Comparison of ENCODE assay signal across 21 mouse cellular contexts in genomic region chr5:48679733-48680595, GRCm38 (mm10).
A peak's percentile ranks its signal among the peaks of the same experiment; 100 is the strongest.
DNase-seq lines count a peak whose midpoint lies in the region; ATAC-seq and TF ChIP-seq lines count a peak whose summit lies in the region.
"Had no signal": no experiment of that assay in that cellular context is flagged by ENCODE, and none has a peak within 500 bp of the region (broad histone marks: within the 10 kb centered on the region; RNA-seq: fewer than 3 reads in every experiment).

No protein-coding gene starts in this region.

- 0 out of 2 replicates have a peak, but pooled peaks have one; percentile 46 for ATAC-seq in neural tube, embryonic 14.5 days (ENCODE audit: low read depth)
- ATAC-seq in intestine, embryonic 15.5 days, result peak; percentile 91
- peak; percentile 86 for ATAC-seq in intestine, postnatal 0 days
- ATAC-seq in hindbrain, embryonic 16.5 days, result no peak
- ATAC-seq: forebrain, embryonic 14.5 days; forebrain, embryonic 16.5 days had no signal

- TF ChIP-seq CTCF in intestine, postnatal 0 days (IDR thresholded peaks at IDR 0.05; ENCODE audit: low read depth), result no peak

- H3K4me3 ChIP-seq in neural tube, embryonic 14.5 days (ENCODE audit: low read depth, low read length), result no peak overlapping the region
- no peak overlapping the region for H3K4me3 ChIP-seq in intestine, embryonic 15.5 days (replicated peaks)
- H3K4me3 ChIP-seq in intestine, postnatal 0 days (ENCODE audit: low read depth, low read length), result no peak overlapping the region
- no peak overlapping the region for H3K4me3 ChIP-seq in hindbrain, embryonic 16.5 days (ENCODE audit: low read length)
- H3K4me3 ChIP-seq: embryonic facial prominence, embryonic 10.5 days; embryonic facial prominence, embryonic 12.5 days; erythroblast, embryonic 14.5 days; forebrain, embryonic 10.5 days; forebrain, embryonic 12.5 days had no signal

- H3K9me3 ChIP-seq in neural tube, embryonic 14.5 days (ENCODE audit: control insufficient read depth, low read length), result no peaks in the 10 kb centered on the region
- H3K9me3 ChIP-seq in intestine, embryonic 15.5 days, result no peaks in the 10 kb centered on the region
- no peaks in the 10 kb centered on the region for H3K9me3 ChIP-seq in intestine, postnatal 0 days (ENCODE audit: control insufficient read depth)
- H3K9me3 ChIP-seq in hindbrain, embryonic 16.5 days (ENCODE audit: control insufficient read depth, low read length), result no peaks in the 10 kb centered on the region
- H3K9me3 ChIP-seq: embryonic facial prominence, embryonic 10.5 days; embryonic facial prominence, embryonic 12.5 days; forebrain, embryonic 10.5 days; forebrain, embryonic 12.5 days had no signal

- 61% methylated on average over 8 of the region's 8 CpGs for WGBS in neural tube, embryonic 14.5 days
- 57% methylated on average over 8 of the region's 8 CpGs for WGBS in intestine, embryonic 15.5 days
- 38% methylated on average over 8 of the region's 8 CpGs for WGBS in intestine, postnatal 0 days
- WGBS in hindbrain, embryonic 16.5 days, result 86% methylated on average over 8 of the region's 8 CpGs

- H3K27ac ChIP-seq in neural tube, embryonic 14.5 days (ENCODE audit: low read depth, low read length), result no peak overlapping the region
- H3K27ac ChIP-seq in intestine, embryonic 15.5 days, result no peak overlapping the region
- H3K27ac ChIP-seq in intestine, postnatal 0 days (ENCODE audit: low read depth, low read length), result no peak overlapping the region
- H3K27ac ChIP-seq in hindbrain, embryonic 16.5 days (ENCODE audit: low read depth, low read length), result no peak overlapping the region
- H3K27ac ChIP-seq: embryonic facial prominence, embryonic 10.5 days; embryonic facial prominence, embryonic 12.5 days; forebrain, embryonic 10.5 days; forebrain, embryonic 12.5 days had no signal

- H3K4me1 ChIP-seq in neural tube, embryonic 14.5 days (ENCODE audit: control insufficient read depth, insufficient read depth, low read length), result no peaks in the 10 kb centered on the region
- no peaks in the 10 kb centered on the region for H3K4me1 ChIP-seq in intestine, embryonic 15.5 days (replicated peaks)
- H3K4me1 ChIP-seq in intestine, postnatal 0 days (replicated peaks; ENCODE audit: control insufficient read depth, insufficient read depth, low read length), result no peaks in the 10 kb centered on the region
- no peaks in the 10 kb centered on the region for H3K4me1 ChIP-seq in hindbrain, embryonic 16.5 days (ENCODE audit: control insufficient read depth, insufficient read depth, low read depth, low read length)
- H3K4me1 ChIP-seq: embryonic facial prominence, embryonic 10.5 days; embryonic facial prominence, embryonic 12.5 days; forebrain, embryonic 10.5 days; forebrain, embryonic 12.5 days had no signal

- H3K4me2 ChIP-seq in neural tube, embryonic 14.5 days (ENCODE audit: low read depth, low read length), result no peak overlapping the region
- H3K4me2 ChIP-seq in intestine, embryonic 15.5 days (replicated peaks), result 0 out of 2 replicates have a peak overlapping the region, but pooled peaks have one; percentile 30
- H3K4me2 ChIP-seq in intestine, postnatal 0 days (replicated peaks; ENCODE audit: low read depth), result peak overlapping the region; percentile 37
- no peak overlapping the region for H3K4me2 ChIP-seq in hindbrain, embryonic 16.5 days (ENCODE audit: low read length)
- H3K4me2 ChIP-seq: embryonic facial prominence, embryonic 12.5 days; forebrain, embryonic 12.5 days had no signal

- H3K36me3 ChIP-seq in neural tube, embryonic 14.5 days (ENCODE audit: control insufficient read depth, insufficient read depth, low read length), result no peaks in the 10 kb centered on the region
- H3K36me3 ChIP-seq in intestine, embryonic 15.5 days, result no peaks in the 10 kb centered on the region
- H3K36me3 ChIP-seq in intestine, postnatal 0 days (ENCODE audit: control insufficient read depth, insufficient read depth), result no peaks in the 10 kb centered on the region
- no peaks in the 10 kb centered on the region for H3K36me3 ChIP-seq in hindbrain, embryonic 16.5 days (ENCODE audit: control insufficient read depth, insufficient read depth, low read length)
- H3K36me3 ChIP-seq: embryonic facial prominence, embryonic 10.5 days; embryonic facial prominence, embryonic 12.5 days; forebrain, embryonic 10.5 days; forebrain, embryonic 12.5 days had no signal

- no peak overlapping the region for H3K9ac ChIP-seq in neural tube, embryonic 14.5 days (replicated peaks; ENCODE audit: low read depth, low read length)
- no peak overlapping the region for H3K9ac ChIP-seq in intestine, embryonic 15.5 days
- no peak overlapping the region for H3K9ac ChIP-seq in intestine, postnatal 0 days (ENCODE audit: low read depth, low read length)
- no peak overlapping the region for H3K9ac ChIP-seq in hindbrain, embryonic 16.5 days (ENCODE audit: low read depth, low read length)
- H3K9ac ChIP-seq: embryonic facial prominence, embryonic 12.5 days; forebrain, embryonic 12.5 days had no signal

- DNase-seq in neural tube, embryonic 10.5 days (ENCODE audit: extremely low spot score, low spot score), result no peak
- no peak for DNase-seq in urinary bladder, adult 2 months (ENCODE audit: low spot score)
- DNase-seq: adrenal gland, adult 2 months; adrenal gland, postnatal 10 days; adrenal gland, postnatal 25 days; cerebellum, adult 11 months; cerebellum, adult 2 months; cerebellum, adult 9-10 months; cerebellum, postnatal 10 days; cerebellum, postnatal 25 days had no signal

- H3K27me3 ChIP-seq in neural tube, embryonic 14.5 days (ENCODE audit: control insufficient read depth, insufficient read depth, low read length), result no peaks in the 10 kb centered on the region
- H3K27me3 ChIP-seq in intestine, embryonic 15.5 days (replicated peaks), result no peaks in the 10 kb centered on the region
- H3K27me3 ChIP-seq in intestine, postnatal 0 days (replicated peaks; ENCODE audit: control insufficient read depth, insufficient read depth, low read length), result no peaks in the 10 kb centered on the region
- H3K27me3 ChIP-seq in hindbrain, embryonic 16.5 days (replicated peaks; ENCODE audit: control insufficient read depth, insufficient read depth, low read length), result no peaks in the 10 kb centered on the region
- H3K27me3 ChIP-seq: embryonic facial prominence, embryonic 12.5 days; forebrain, embryonic 12.5 days had no signal

Comparison
In these comparisons a context has a peak if more than half of its experiments do, and no peak if none do; other contexts are left out.
1. H3K4me2 ChIP-seq: peak in intestine, embryonic 15.5 days (single experiment) and intestine, postnatal 0 days (single experiment); none in neural tube, embryonic 14.5 days (single experiment) and hindbrain, embryonic 16.5 days (single experiment).